Mouse (Mus musculus): ENCODE measurements around the gene Gm6502.
"Not testable (repeated sequence)": the region's sequence is repeated elsewhere in the genome, so short reads cannot be mapped to it uniquely, and the experiment has no call there.

Gene Gm6502

DNA sequence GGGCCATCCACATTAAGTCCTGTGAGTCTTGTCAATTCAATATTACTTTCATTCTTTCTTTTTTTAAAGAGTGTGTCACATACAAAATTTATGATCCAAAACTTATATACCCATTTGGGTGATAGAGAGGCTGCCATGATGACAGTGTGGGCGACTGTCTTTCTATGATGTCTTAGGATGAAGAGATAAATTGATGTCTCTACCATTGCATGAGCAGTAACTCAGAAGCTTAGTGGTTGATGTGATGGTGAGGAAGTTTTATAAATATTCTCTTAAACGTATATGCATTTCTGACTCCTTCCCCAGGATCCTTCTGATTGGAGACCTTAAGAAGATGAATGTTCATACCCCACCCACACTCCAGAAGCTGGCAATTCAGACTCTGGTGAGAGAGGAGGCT, at the start of gene Gm6502:
Gene Gm6502 (plus strand): TSS at position 301 of the 400 bp plus-strand sequence.
- DNase-seq (ENCODE audit: low read depth, low spot score), result not testable (repeated sequence)

DNA sequence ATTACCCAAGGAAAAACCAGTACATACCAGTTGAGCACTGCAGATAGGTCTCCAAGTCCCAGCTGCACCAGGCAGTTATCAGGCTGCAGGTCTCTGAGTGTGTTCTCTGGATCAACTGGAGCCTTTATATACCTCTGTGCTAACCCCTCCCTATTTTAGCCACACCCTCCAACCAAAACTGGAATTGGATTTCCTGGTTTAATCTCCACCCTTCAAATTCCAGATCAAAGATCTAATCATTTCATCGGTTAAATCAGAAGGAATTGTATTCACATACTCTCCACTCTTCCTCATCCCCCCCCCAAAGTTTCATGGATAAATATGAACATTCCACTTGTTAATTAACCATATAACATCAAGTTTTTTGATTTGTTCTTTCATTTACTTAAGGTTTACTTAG, 7.5 kb upstream of the Gm6502 start, which contains the start of gene A430089I19Rik:
Gene A430089I19Rik (minus strand): TSS at position 101 of the 400 bp plus-strand sequence.
- DNase-seq (ENCODE audit: low read depth, low spot score), result not testable (repeated sequence)

DNA sequence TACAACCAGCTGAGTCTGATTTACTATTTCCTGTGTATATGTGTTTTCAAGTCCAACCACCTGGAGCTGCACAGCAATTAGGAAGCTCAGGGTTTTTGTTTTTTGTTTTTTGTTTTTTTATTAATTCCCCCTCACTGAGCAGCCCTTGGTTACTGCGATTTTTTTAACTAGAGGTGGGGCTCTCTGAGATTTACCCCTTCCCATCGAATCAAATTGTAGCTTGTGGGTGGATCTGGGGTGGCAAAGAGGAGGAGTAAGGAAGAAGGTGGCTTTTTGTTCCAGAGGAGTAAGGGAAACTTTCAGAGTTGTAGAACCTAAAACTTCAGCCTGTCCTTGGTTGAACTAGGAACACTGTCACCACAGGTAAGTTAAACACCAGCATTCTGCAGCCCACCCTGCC, 25.2 kb downstream of the Gm6502 start, which contains the start of gene AA792892:
Gene AA792892 (plus strand): TSS at position 301 of the 400 bp plus-strand sequence.
- not testable (repeated sequence) for DNase-seq (ENCODE audit: low read depth, low spot score)

Data from ZHBTc4 (cell line).